Comparison of ENCODE assay signal across 10 mouse cellular contexts in genomic region chr6:103558894-103559225, GRCm38 (mm10). TPM values are rescaled to one million over a fixed set of nuclear protein-coding genes. Genes with fewer than 3 reads are reported as not detected.
DNase-seq lines count a peak whose midpoint lies in the region; ATAC-seq and TF ChIP-seq lines count a peak whose summit lies in the region.
"Had no signal": no experiment of that assay in that cellular context is flagged by ENCODE, and none has a peak within 500 bp of the region (broad histone marks: within the 10 kb centered on the region; RNA-seq: fewer than 3 reads in every experiment).

No protein-coding gene starts in this region.

- no peak overlapping the region for H3K9ac ChIP-seq in heart, embryonic 14.5 days (ENCODE audit: low read length)
- no peak overlapping the region for H3K9ac ChIP-seq in hindbrain, embryonic 15.5 days
- H3K9ac ChIP-seq in midbrain, embryonic 14.5 days (replicated peaks; ENCODE audit: low read length), result no peak overlapping the region
- no peak overlapping the region for H3K9ac ChIP-seq in intestine, postnatal 0 days (ENCODE audit: low read depth, low read length)
- H3K9ac ChIP-seq: heart, embryonic 13.5 days; liver, embryonic 15.5 days had no signal

- no peaks in the 10 kb centered on the region for H3K36me3 ChIP-seq in heart, embryonic 14.5 days (ENCODE audit: control insufficient read depth, insufficient read depth, low read length)
- H3K36me3 ChIP-seq in heart, embryonic 10.5 days, result no peaks in the 10 kb centered on the region
- H3K36me3 ChIP-seq in hindbrain, embryonic 15.5 days, result no peaks in the 10 kb centered on the region
- no peaks in the 10 kb centered on the region for H3K36me3 ChIP-seq in midbrain, embryonic 14.5 days (ENCODE audit: control insufficient read depth, insufficient read depth, low read length)
- H3K36me3 ChIP-seq in intestine, postnatal 0 days (ENCODE audit: control insufficient read depth, insufficient read depth), result no peaks in the 10 kb centered on the region
- H3K36me3 ChIP-seq: heart, embryonic 13.5 days; liver, embryonic 15.5 days had no signal

- 22% methylated on average over 3 of the region's 3 CpGs for WGBS in heart, embryonic 14.5 days
- WGBS in heart, embryonic 10.5 days, result 73% methylated on average over 3 of the region's 3 CpGs
- 21% methylated on average over 3 of the region's 3 CpGs for WGBS in hindbrain, embryonic 15.5 days
- WGBS in midbrain, embryonic 14.5 days, result 32% methylated on average over 3 of the region's 3 CpGs
- WGBS in intestine, postnatal 0 days, result 52% methylated on average over 3 of the region's 3 CpGs

- no peak overlapping the region for H3K27ac ChIP-seq in heart, embryonic 14.5 days (replicated peaks in 1 of 2; ENCODE audit: control insufficient read depth in 1 of 2, insufficient read depth in 1 of 2, low read depth in 2 of 2, low read length in 2 of 2)
- no peak overlapping the region for H3K27ac ChIP-seq in heart, embryonic 10.5 days
- H3K27ac ChIP-seq in hindbrain, embryonic 15.5 days (replicated peaks), result peak overlapping the region; percentile 72
- H3K27ac ChIP-seq in midbrain, embryonic 14.5 days (replicated peaks; ENCODE audit: low read depth, low read length), result 0 out of 2 replicates have a peak overlapping the region, but pooled peaks have one; percentile 15
- no peak overlapping the region for H3K27ac ChIP-seq in intestine, postnatal 0 days (ENCODE audit: low read depth, low read length)
- H3K27ac ChIP-seq: heart, embryonic 13.5 days; liver, embryonic 15.5 days had no signal

- H3K9me3 ChIP-seq in heart, embryonic 14.5 days (ENCODE audit: control insufficient read depth, low read length), result no peaks in the 10 kb centered on the region
- H3K9me3 ChIP-seq in heart, embryonic 10.5 days, result no peaks in the 10 kb centered on the region
- H3K9me3 ChIP-seq in hindbrain, embryonic 15.5 days, result no peaks in the 10 kb centered on the region
- H3K9me3 ChIP-seq in midbrain, embryonic 14.5 days (ENCODE audit: control insufficient read depth, low read length), result no peaks in the 10 kb centered on the region
- no peaks in the 10 kb centered on the region for H3K9me3 ChIP-seq in intestine, postnatal 0 days (ENCODE audit: control insufficient read depth)
- H3K9me3 ChIP-seq: heart, embryonic 13.5 days; liver, embryonic 15.5 days had no signal

- H3K4me3 ChIP-seq in heart, embryonic 14.5 days (ENCODE audit: control insufficient read depth in 1 of 2, insufficient read depth in 1 of 2, low read depth in 1 of 2, low read length in 2 of 2), result no peak overlapping the region
- no peak overlapping the region for H3K4me3 ChIP-seq in heart, embryonic 10.5 days
- no peak overlapping the region for H3K4me3 ChIP-seq in hindbrain, embryonic 15.5 days
- H3K4me3 ChIP-seq in midbrain, embryonic 14.5 days (replicated peaks; ENCODE audit: low read depth, low read length), result no peak overlapping the region
- H3K4me3 ChIP-seq in intestine, postnatal 0 days (ENCODE audit: low read depth, low read length), result no peak overlapping the region
- H3K4me3 ChIP-seq: heart, embryonic 13.5 days; liver, embryonic 15.5 days had no signal

- H3K27me3 ChIP-seq in heart, embryonic 14.5 days (ENCODE audit: control insufficient read depth, insufficient read depth, low read length), result no peaks in the 10 kb centered on the region
- no peaks in the 10 kb centered on the region for H3K27me3 ChIP-seq in heart, embryonic 10.5 days (ENCODE audit: insufficient read depth, poor library complexity, severe bottlenecking)
- H3K27me3 ChIP-seq in hindbrain, embryonic 15.5 days, result no peaks in the 10 kb centered on the region
- no peaks in the 10 kb centered on the region for H3K27me3 ChIP-seq in midbrain, embryonic 14.5 days (ENCODE audit: control insufficient read depth, insufficient read depth, low read length)
- H3K27me3 ChIP-seq in intestine, postnatal 0 days (replicated peaks; ENCODE audit: control insufficient read depth, insufficient read depth, low read length), result no peaks in the 10 kb centered on the region
- H3K27me3 ChIP-seq: heart, embryonic 13.5 days; liver, embryonic 15.5 days had no signal

- no peak for TF ChIP-seq CTCF in intestine, postnatal 0 days (IDR thresholded peaks at IDR 0.05; ENCODE audit: low read depth)

- no peak for ATAC-seq in heart, embryonic 14.5 days (ENCODE audit: insufficient number of reproducible peaks, insufficient read depth, low FRiP score, low read depth)
- peak; percentile 79 for ATAC-seq in hindbrain, embryonic 15.5 days (ENCODE audit: low FRiP score, low read depth)
- peak; percentile 59; the same call in 1 of the 2 replicates for ATAC-seq in midbrain, embryonic 14.5 days (ENCODE audit: low FRiP score, low TSS enrichment)
- no peak for ATAC-seq in intestine, postnatal 0 days

- DNase-seq in heart, embryonic 10.5 days (ENCODE audit: low spot score), result no peak
- DNase-seq in brain, adult 2 months (ENCODE audit: low read depth, low spot score), result peak; percentile 97
- DNase-seq in midbrain, embryonic 14.5 days, result peak; percentile 81
- no peak for DNase-seq in urinary bladder, postnatal 14 days (ENCODE audit: low spot score)
- no peak for DNase-seq in embryo, embryonic 10 days (ENCODE audit: low spot score)

- peaks cover 0 to 6% of the 10 kb centered on the region in 2 experiments; a peak in 2 of 4 replicates for H3K4me1 ChIP-seq in heart, embryonic 14.5 days (ENCODE audit: control insufficient read depth in 2 of 2, insufficient read depth in 2 of 2, low read length in 2 of 2)
- no peaks in the 10 kb centered on the region for H3K4me1 ChIP-seq in heart, embryonic 10.5 days
- peaks cover 41% of the 10 kb centered on the region for H3K4me1 ChIP-seq in hindbrain, embryonic 15.5 days (replicated peaks)
- H3K4me1 ChIP-seq in midbrain, embryonic 14.5 days (ENCODE audit: control insufficient read depth, insufficient read depth, low read length), result peaks cover 32% of the 10 kb centered on the region
- no peaks in the 10 kb centered on the region for H3K4me1 ChIP-seq in intestine, postnatal 0 days (replicated peaks; ENCODE audit: control insufficient read depth, insufficient read depth, low read length)
- H3K4me1 ChIP-seq: liver, embryonic 15.5 days had no signal

- peak overlapping the region; percentile 17; the same call in 1 of the 2 replicates for H3K4me2 ChIP-seq in heart, embryonic 14.5 days (ENCODE audit: low read length)
- H3K4me2 ChIP-seq in hindbrain, embryonic 15.5 days, result peak overlapping the region; percentile 40
- no peak overlapping the region for H3K4me2 ChIP-seq in midbrain, embryonic 14.5 days (ENCODE audit: low read length)
- no peak overlapping the region for H3K4me2 ChIP-seq in intestine, postnatal 0 days (replicated peaks; ENCODE audit: low read depth)
- H3K4me2 ChIP-seq: heart, embryonic 13.5 days; liver, embryonic 15.5 days had no signal

RNA-seq across cellular contexts. Expression of gene Chl1, which starts 48.5 kb away (rescaled TPM):
- 0.42 TPM in 1 of 2 replicates, not detected in the other for polyA plus RNA-seq in heart, embryonic 14.5 days (2014; fragmentation: Nextera tagmentation; extraction: Ambion mirVana)
- 0.04 and 0.15 TPM in 2 replicates for polyA plus RNA-seq in heart, embryonic 10.5 days (2016; fragmentation: Nextera tagmentation; extraction: Ambion mirVana)
- polyA plus RNA-seq in hindbrain, embryonic 15.5 days (2015; fragmentation: Nextera tagmentation; extraction: Ambion mirVana), result 121 and 127 TPM in 2 replicates
- polyA plus RNA-seq in midbrain, embryonic 14.5 days (2014; fragmentation: Nextera tagmentation; extraction: Ambion mirVana), result 146 and 152 TPM in 2 replicates
- 3.1 and 3.3 TPM in 2 replicates for polyA plus RNA-seq in intestine, postnatal 0 days (2015; fragmentation: Nextera tagmentation; extraction: Ambion mirVana)

Comparison
In these comparisons a context has a peak if more than half of its experiments do, and no peak if none do; other contexts are left out.
1. ATAC-seq: peak in hindbrain, embryonic 15.5 days (single experiment) and midbrain, embryonic 14.5 days (single experiment); none in heart, embryonic 14.5 days (single experiment) and intestine, postnatal 0 days (single experiment).
2. H3K27ac ChIP-seq: peak in hindbrain, embryonic 15.5 days (single experiment) and midbrain, embryonic 14.5 days (single experiment); none in heart, embryonic 14.5 days (0 of 2), heart, embryonic 10.5 days (single experiment) and intestine, postnatal 0 days (single experiment).
3. H3K4me2 ChIP-seq: peak in heart, embryonic 14.5 days (single experiment) and hindbrain, embryonic 15.5 days (single experiment); none in midbrain, embryonic 14.5 days (single experiment) and intestine, postnatal 0 days (single experiment).
4. DNase-seq: peak in brain, adult 2 months (single experiment) and midbrain, embryonic 14.5 days (single experiment); none in heart, embryonic 10.5 days (single experiment), urinary bladder, postnatal 14 days (single experiment) and embryo, embryonic 10 days (single experiment).
5. RNA of gene Chl1, which starts 48.5 kb away (polyA plus RNA-seq): 146 to 152 TPM in midbrain, embryonic 14.5 days and 121 to 127 TPM in hindbrain, embryonic 15.5 days; 3.1 to 3.3 TPM in intestine, postnatal 0 days, 0.42 TPM in heart, embryonic 14.5 days and 0.04 to 0.15 TPM in heart, embryonic 10.5 days; every median in the first group is over 10 times any median in the second.